Mouse (Mus musculus): ENCODE measurements around the gene Cct3.
"Not testable (repeated sequence)": the region's sequence is repeated elsewhere in the genome, so short reads cannot be mapped to it uniquely, and the experiment has no call there.

Cct3 gene

GRCm38 (mm10) chr3:88291970-88292369, 4.9 kb upstream of the Cct3 start:
- peak; percentile 31 to 65 for DNase-seq (ENCODE audit: low spot score in 2 of 2)

GRCm38 (mm10) chr3:88295272-88295671, 1.6 kb upstream of the Cct3 start:
- not testable (repeated sequence) for DNase-seq (ENCODE audit: low spot score in 2 of 2)

- DNase-seq (ENCODE audit: low spot score in 2 of 2): no peak
Observed at GRCm38 (mm10) chr3:88296110-88296560, 781 bp upstream of the Cct3 start.

- DNase-seq (ENCODE audit: low spot score in 2 of 2): peak in 1 of 2 experiments; percentile 27
Observed at GRCm38 (mm10) chr3:88297321-88297851, 470 bp downstream of the Cct3 start.

- DNase-seq (ENCODE audit: low spot score in 2 of 2): no peak
Observed at GRCm38 (mm10) chr3:88299172-88299571, 2.3 kb downstream of the Cct3 start.

- peak; percentile 48 to 71 for DNase-seq (ENCODE audit: low spot score in 2 of 2)
Observed at GRCm38 (mm10) chr3:88324951-88325405, 28.1 kb downstream of the Cct3 start, which contains the start of gene Glmp. Gene Glmp, plus strand, starts transcription at chr3:88325023.

- DNase-seq (ENCODE audit: low spot score in 2 of 2): no peak
Observed at GRCm38 (mm10) chr3:88328956-88329355, 32.0 kb downstream of the Cct3 start.

- DNase-seq (ENCODE audit: low spot score in 2 of 2): peak; percentile 74 to 87
Observed at GRCm38 (mm10) chr3:88331282-88331681, 34.4 kb downstream of the Cct3 start.

- no peak for DNase-seq (ENCODE audit: low spot score in 2 of 2)
Observed at GRCm38 (mm10) chr3:88334029-88334658, 37.2 kb downstream of the Cct3 start.

- DNase-seq (ENCODE audit: low spot score in 2 of 2): no peak
Observed at GRCm38 (mm10) chr3:88334902-88335435, 38.1 kb downstream of the Cct3 start.

- no peak for DNase-seq (ENCODE audit: low spot score in 2 of 2)
Observed at GRCm38 (mm10) chr3:88335436-88336053, 38.6 kb downstream of the Cct3 start.

GRCm38 (mm10) chr3:88336058-88337013, 39.4 kb downstream of the Cct3 start, which contains the start of the genes Tmem79 and Smg5:
Gene Tmem79, minus strand, starts transcription at chr3:88336148.
Gene Smg5, plus strand, starts transcription at chr3:88336260.
- DNase-seq (ENCODE audit: low spot score in 2 of 2): peak; percentile 97 to 98

GRCm38 (mm10) chr3:88337367-88338020, 40.6 kb downstream of the Cct3 start:
- DNase-seq (ENCODE audit: low spot score in 2 of 2): no peak

- DNase-seq (ENCODE audit: low spot score in 2 of 2): no peak
Observed at GRCm38 (mm10) chr3:88338316-88338715, 41.4 kb downstream of the Cct3 start.

- DNase-seq (ENCODE audit: low spot score in 2 of 2): no peak
Observed at GRCm38 (mm10) chr3:88339006-88339405, 42.1 kb downstream of the Cct3 start.

- no peak for DNase-seq (ENCODE audit: low spot score in 2 of 2)
Observed at GRCm38 (mm10) chr3:88350732-88351131, 53.8 kb downstream of the Cct3 start.

GRCm38 (mm10) chr3:88352907-88353306, 56.0 kb downstream of the Cct3 start:
- no peak for DNase-seq (ENCODE audit: low spot score in 2 of 2)

GRCm38 (mm10) chr3:88354396-88355165, 57.7 kb downstream of the Cct3 start:
- DNase-seq (ENCODE audit: low spot score in 2 of 2): no peak

GRCm38 (mm10) chr3:88359584-88359983, 62.7 kb downstream of the Cct3 start:
- DNase-seq (ENCODE audit: low spot score in 2 of 2): no peak

- no peak for DNase-seq (ENCODE audit: low spot score in 2 of 2)
Observed at GRCm38 (mm10) chr3:88359989-88360388, 63.1 kb downstream of the Cct3 start.
